Mouse (Mus musculus) heart, postnatal 0 days (tissue): ENCODE data around the gene Fgfr2.

Source experiments
- CTCF ChIP-seq: IDR thresholded peaks from 2 replicates; pipeline ENCODE4 v1.5.1; 2016; ENCODE audit warnings: antibody characterized with exemption, control low read depth, low read depth
- EP300 ChIP-seq: IDR thresholded peaks from 2 replicates; pipeline ENCODE4 v1.6.1; 2016; ENCODE audit warnings: antibody characterized with exemption, low read depth

DNA sequence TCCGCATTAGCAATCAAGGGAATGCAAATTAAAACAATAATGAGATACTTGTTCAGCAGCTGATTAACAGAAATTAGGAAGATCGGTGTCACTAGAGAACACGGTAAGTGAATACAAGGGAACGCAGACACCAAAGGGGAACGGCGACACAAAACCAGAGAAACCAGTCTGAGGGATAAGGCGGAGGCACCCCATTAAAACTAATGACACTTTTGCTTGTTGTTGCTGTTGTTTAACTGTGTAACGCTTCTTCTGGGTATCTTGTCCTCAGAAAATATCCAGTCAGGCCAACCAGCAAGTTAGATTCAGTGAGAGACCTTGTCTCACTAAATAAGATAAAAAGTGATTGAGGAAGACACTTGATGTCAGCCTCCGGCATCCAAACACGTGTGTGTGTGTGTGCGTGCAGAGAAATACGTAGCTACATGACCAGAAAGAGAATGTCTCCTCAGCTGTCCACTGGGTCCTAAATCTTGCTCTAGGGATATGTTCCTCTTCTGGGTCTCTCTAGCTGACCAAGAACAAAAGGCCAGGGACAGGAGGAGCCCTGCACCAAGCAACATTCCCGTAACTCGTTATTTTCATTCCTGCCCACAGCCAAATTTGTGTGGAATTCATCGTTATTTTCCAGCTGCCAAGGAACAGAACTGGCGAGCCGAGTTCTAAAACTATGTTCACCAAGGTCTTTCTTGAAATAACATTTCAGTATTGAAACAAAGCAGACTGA lies 2901.3 kb downstream of the Fgfr2 start:
- TF ChIP-seq CTCF (no peak), EP300 (no peak)
